Mouse (Mus musculus) left cerebral cortex, postnatal 25 days (tissue): ENCODE measurements around the gene Hbp1. TPM values are rescaled to one million over a fixed set of nuclear protein-coding genes. Genes with fewer than 3 reads are reported as not detected.

Source experiments
- DNase-seq, 2 experiments: peaks; one replicate each; pipeline ENCODE4 v3.0.0; 2022; ENCODE audit warnings: low spot score in 2 of 2, mixed read lengths in 1 of 2
- intact Hi-C: fragments of 180-260 bp; cut with DNase I; formaldehyde crosslinking; loops from one replicate; pipeline ENCODE4 v1.15.1; 2025
- total RNA-seq, 2 experiments: library from RNA; stranded (reverse); gene quantifications; 2 replicates each; pipeline ENCODE4 v1.2.3; 2021

The Hbp1 gene
- total RNA-seq, 2 experiments from 2014 or later = 17.7 to 19.7 TPM

DNA sequence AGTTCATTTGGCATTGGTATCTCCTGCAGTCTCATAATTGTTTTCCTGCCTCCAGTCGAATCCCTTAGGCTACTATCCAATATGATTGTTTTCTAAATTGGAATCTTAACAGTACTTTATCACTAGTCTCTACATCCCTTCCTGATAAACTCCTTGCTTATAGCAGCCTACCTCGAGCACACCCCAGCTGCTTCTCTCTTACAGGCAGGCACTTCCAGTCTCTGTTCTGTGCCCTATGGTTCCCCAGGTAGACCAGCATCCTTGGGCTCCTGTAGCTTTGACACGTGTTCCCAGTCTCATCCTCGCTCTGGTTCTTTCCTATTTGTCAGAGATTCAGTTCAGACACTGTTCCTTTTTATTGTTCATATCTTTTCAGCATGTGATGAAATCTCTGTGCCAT, 66.0 kb downstream of the Hbp1 start:
- intact Hi-C loops = loop anchor here (10.0 kb wide), 1 partner anchor 150 kb away; no protein-coding TSS in a partner anchor
- DNase-seq = no peak

DNA sequence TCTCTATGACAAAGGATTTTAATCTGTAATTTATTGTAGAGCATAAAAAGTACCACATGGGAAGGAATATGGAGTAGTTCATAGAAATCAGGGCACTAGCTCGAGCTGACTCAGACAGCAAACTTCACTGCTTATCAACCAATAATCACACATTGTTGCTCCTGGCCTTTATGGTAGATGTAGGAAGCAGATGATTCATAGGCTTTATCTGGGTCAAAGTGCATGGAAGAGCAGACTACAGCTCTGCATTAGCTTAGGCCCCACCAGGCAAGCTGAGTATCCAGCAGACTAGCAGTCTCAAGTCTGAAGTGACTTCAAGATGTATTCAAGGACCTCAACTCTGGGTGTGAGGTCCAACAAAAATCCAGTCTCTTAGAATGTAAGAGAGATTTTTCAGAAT, 67.6 kb downstream of the Hbp1 start:
- DNase-seq = no peak
- intact Hi-C loops = loop anchor here (10.0 kb wide), 1 partner anchor 148 kb away; no protein-coding TSS in a partner anchor

GRCm38 (mm10) chr12:31876775-31877174, 73.6 kb downstream of the Hbp1 start:
- intact Hi-C loops = no loop called here
- DNase-seq = peak in 1 of 2 experiments; percentile 62

Other genes with a start within 250 kb of the Hbp1 start
- 10 to 100 TPM; 53.4 to 53.6 TPM for gene Gpr22, start 236.6 kb downstream of the Hbp1 start, total RNA-seq
- gene Prkar2b, start 110.8 kb upstream of the Hbp1 start, total RNA-seq = 10 to 100 TPM; 79.6 to 92.9 TPM